Mouse (Mus musculus): ENCODE measurements around the gene Gm17651. TPM values are rescaled to one million over a fixed set of nuclear protein-coding genes. Genes with fewer than 3 reads are reported as not detected.
A peak's percentile ranks its signal among the peaks of the same experiment; 100 is the strongest.

Gm17651 gene
- total RNA-seq, 2 experiments from 2014 or later, result not detected

DNA sequence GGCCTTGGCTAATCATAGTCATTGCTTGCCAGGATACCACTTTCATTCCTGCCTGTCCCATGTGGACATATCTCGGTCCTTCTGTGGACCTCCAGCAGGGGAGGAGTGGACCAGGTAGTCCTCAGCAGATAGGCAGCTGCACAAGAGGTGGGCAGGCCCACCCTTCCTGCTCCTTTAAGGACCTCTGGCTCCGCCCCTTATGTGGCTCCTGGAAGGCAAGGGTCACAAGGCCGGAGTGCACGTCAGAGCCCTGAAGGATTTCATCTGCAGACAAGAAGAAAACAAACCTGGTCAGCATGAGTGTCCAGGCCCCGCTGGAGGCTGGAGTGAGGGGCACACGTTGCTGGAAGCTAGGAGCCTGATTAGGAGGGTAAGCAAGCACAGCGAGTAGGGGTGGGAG, 16.1 kb upstream of the Gm17651 start:
- no peak for TF ChIP-seq CTCF (IDR thresholded peaks at IDR 0.05)
- Histone ChIP-seq H3K27ac (no peak overlapping the region), H3K4me3 (no peak overlapping the region)
- DNase-seq, result no peak
- intact Hi-C loops (cut with DNase I), result no loop called here

DNA sequence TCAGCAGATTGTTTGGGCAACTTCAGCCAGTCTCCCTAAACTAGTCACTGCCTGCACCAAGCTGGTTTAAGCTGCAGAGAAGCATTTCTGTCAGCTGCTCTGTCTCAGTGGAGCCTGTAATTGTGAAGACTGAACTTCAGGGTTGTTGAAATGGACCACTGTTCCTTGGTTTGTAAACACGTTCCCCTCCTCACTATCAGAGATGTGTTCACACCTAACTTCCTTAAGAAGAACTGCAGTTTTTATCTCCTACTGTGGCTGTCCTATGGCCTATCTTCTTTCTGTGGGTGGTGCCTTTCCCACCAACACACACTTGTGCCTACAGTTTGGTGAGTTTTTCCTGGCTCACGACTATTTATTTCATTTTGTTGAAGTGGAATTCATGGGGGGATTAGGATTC, 14.8 kb upstream of the Gm17651 start:
- no peak for DNase-seq
- H3K27ac ChIP-seq, result no peak overlapping the region
- no peak for TF ChIP-seq CTCF (IDR thresholded peaks at IDR 0.05)
- intact Hi-C loops (cut with DNase I), result no loop called here
- H3K4me3 ChIP-seq, result no peak overlapping the region

DNA sequence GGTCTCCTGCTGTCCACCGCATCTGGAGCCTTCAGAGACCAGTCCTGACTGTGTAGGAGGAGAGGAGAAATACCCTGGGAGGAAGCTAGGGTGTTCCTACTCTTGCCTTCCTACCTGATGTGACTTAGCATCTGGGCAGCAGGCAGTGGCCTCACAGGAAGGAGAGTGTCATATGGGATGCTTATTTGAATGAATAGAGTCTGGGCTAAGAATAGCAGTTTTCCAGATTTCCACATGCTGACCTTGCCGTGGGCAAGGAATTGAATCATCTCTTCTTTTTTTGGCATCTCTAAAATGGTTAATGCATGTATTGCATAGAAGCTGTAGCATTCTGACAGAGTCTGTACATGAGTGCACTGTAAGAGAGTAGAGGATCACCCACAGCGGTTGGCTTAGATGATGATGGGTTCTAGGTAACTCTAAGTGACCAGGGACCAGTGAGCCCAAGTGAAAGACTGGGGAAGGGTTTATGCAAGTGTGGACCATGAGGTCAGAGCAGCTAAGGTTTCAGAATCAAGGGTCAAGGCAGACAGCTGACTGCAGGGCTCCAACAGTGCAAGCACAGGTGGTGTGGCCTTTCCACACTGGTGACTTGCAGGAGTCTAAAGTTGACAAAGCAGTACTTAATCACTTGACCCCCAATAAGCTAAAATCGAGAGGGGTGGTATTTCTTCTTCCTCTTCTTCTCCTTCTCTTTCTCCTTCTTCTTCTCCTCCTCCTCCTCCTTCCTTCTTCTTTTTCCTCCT, 12.1 kb upstream of the Gm17651 start:
- no peak for TF ChIP-seq CTCF (IDR thresholded peaks at IDR 0.05)
- intact Hi-C loops (cut with DNase I), result no loop called here
- H3K4me3 ChIP-seq, result no peak overlapping the region
- no peak for DNase-seq
- H3K27ac ChIP-seq, result no peak overlapping the region

DNA sequence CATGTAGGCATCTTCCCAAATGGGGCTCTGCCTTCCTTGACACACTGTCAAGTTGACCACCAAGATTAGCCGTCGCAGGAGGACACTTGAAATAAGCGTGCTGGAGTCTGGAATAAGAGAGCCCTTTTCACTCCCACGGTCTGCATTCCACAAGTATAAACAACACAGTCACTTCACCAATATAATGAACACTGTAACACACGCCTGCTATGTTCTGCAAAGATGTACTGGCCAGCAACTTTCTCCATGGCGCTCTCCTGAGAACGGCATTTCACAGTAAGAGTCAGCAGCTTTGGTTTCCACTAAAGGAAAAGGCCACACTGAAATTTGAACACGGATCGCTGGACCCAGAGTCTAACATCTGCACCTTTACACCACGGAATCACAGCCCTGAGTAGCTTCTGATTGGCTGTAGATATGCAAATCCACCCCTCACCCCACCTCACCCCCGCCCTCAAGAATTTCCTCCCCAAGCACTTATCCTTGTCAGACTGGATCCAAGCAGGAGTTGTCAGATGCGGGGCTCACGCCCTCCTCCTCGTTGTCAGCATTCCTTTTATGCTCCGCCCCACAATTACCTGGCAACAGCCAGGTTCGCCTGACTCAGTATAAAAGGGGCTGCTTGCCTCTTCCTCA, 9.2 kb upstream of the Gm17651 start:
- H3K27ac ChIP-seq, result no peak overlapping the region
- DNase-seq, result no peak
- TF ChIP-seq CTCF (IDR thresholded peaks at IDR 0.05), result no peak
- no peak overlapping the region for H3K4me3 ChIP-seq
- intact Hi-C loops (cut with DNase I), result no loop called here

DNA sequence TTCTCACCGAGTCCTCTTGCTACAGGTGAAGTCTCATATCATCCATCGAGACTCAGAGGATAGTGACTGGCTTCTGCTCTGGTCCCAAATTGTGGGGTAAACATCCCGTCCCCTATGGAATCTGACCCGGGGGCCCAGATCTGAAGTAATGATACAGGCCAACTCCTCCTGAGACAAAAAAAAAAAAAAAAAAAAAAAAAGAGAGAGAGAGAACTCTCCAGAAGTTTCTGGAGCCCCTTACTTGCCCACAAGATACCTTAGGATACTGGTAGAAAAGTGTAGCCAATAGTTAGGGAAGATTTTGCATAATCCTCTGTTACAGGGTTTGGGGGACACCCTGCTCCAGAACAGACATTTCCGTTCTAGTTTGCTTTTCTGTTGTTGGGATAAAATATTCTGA, 8.1 kb upstream of the Gm17651 start:
- no peak for DNase-seq
- intact Hi-C loops (cut with DNase I), result no loop called here
- no peak overlapping the region for H3K27ac ChIP-seq
- no peak for TF ChIP-seq CTCF (IDR thresholded peaks at IDR 0.05)
- H3K4me3 ChIP-seq, result peak overlapping the region; percentile 71

DNA sequence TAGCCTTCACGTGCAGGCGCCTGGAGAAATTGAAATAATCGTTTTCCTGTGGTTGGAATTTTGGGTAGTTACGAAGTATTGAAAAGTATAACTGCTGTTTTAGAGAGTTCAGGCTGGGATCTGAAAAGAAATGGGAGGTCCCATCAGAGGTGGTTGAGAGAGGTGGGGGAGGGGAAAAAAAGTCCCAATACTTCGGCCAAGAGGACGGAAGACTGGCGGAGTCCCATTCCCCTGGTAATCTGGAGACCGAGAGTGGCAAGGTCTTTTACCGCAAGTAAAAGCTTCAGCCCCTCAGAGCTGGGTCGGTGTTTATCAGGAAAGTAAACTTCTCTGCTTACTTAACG, 7.6 kb upstream of the Gm17651 start:
- H3K27ac ChIP-seq, result peak overlapping the region; percentile 59; the same call in 1 of the 2 replicates
- H3K4me3 ChIP-seq, result peak overlapping the region; percentile 71

DNA sequence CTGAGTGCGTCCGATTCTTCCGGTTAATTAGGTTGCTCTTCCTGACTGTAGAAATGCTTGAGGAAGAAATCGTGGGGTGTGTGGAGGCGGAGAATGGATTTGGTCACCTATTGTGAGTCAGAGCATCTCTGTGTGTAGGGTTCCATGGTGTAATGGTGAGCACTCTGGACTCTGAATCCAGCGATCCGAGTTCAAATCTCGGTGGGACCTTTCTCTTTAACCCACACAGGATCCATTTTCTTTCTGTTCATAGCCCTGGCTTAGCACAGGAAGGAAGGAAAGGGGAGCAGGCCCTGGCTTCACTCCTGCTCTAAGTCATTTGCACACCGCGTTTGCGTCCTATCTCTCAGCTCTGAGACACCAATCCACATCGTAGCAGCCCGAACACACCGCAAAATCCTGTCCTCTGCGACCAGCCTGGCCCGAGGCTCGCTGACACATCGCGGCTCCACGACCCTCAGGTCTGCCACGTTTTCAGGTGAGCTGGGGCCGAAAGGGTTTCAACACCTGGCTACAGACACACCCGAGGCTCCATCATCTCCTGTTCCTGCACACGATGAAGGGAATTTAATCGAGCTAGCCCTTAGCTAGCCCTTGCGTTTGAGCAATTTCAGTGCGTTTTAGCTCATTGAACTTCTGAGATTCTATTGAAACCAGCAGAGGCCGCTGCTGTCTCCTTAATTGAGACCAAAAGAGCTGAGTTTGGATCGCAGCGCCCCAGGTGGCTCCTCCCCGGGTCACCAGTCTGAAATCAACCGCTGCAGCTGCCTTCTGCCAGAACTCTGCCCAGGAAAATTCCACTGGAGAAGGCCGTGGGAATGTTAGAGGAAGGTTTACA, 7.0 kb upstream of the Gm17651 start:
- peak overlapping the region; percentile 59 for H3K27ac ChIP-seq
- peak; percentile 69 for TF ChIP-seq CTCF (IDR thresholded peaks at IDR 0.05)
- DNase-seq, result peak; percentile 74
- peak overlapping the region; percentile 71 for H3K4me3 ChIP-seq
- intact Hi-C loops (cut with DNase I), result loop anchor here (2.0 kb wide), 1 partner anchor 197 kb away; no protein-coding TSS in a partner anchor

More for the DNA sequence above, 7.6 kb upstream of the Gm17651 start:
- intact Hi-C loops (cut with DNase I), result no loop called here
- no peak for TF ChIP-seq CTCF (IDR thresholded peaks at IDR 0.05)
- DNase-seq, result no peak

DNA sequence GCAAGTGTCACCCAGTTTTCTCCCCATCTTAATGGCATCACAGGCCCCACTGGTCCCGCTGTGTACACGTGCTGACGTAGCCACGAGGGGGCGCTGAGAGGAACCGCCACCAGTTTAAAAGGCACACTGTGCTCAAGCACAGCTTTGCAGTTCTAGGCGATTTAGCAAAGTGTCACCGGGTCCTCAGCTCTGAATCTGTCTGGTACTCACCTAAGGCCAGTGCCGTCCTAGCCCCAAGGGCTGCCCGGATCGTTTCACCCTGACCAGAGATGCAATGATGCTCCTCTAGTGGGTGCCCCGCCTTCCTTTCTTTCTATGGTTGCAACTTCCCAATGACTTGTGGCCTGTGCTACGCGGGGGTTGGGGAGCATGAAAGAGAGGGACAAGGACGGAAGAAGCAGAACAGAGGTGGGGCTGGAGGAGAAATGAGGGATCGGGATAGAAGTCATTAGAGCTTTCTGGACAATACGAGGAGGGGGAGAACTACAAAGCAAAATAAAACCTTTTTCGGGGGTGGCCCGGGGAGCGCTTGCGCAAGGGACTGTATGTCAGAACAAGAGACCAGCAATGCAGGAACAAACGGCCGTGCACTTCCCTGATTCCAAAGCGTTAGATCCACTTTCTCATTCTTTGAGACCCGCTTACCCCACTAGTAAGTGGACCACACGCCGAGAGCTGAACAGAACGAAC, 6.3 kb upstream of the Gm17651 start:
- peak; percentile 85 for DNase-seq
- peak overlapping the region; percentile 71 for H3K4me3 ChIP-seq
- intact Hi-C loops (cut with DNase I), result loop anchor here (2.0 kb wide), 1 partner anchor 198 kb away; no protein-coding TSS in a partner anchor
- peak overlapping the region; percentile 59 for H3K27ac ChIP-seq
- peak; percentile 87 for TF ChIP-seq CTCF (IDR thresholded peaks at IDR 0.05)

DNA sequence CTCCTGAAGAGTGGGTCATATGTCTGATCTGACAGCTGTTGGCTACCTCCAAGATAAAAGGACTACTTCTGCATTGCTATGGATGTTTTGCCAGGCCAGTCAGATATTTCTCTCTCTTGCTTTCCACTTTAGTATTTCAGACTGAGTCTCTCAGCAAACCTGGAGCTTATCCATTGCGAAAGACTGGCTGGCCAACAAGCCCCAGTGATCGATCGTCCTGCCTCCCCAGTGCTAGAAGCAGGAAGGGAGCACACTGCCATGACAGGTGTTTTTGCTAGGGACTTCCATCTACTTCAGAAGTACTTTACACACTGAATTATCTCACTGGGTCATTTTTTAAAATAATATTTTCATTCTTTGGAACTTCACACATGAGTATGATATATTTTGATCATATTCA, 3.9 kb upstream of the Gm17651 start:
- H3K27ac ChIP-seq, result no peak overlapping the region
- peak; percentile 2 for DNase-seq
- intact Hi-C loops (cut with DNase I), result no loop called here
- TF ChIP-seq CTCF (IDR thresholded peaks at IDR 0.05), result no peak
- no peak overlapping the region for H3K4me3 ChIP-seq

DNA sequence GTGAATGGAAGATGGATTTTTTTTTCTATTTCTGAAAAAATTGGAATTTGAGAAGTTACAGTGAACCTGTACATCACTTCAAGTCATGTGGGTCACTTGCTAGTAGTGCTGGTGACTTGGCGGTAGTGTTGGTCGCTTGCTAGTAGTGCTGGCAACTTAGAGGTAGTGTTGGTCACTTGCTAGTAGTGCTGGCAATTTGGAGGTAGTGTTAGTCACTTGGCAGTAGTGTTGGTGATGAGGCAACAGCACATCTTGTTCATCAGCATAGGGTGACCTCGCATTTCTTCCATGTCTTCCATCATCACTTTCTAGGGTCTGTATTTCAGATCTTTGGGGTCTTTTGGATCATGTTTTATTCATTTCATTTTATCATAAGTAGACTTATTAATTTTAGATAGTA, 1.6 kb upstream of the Gm17651 start:
- TF ChIP-seq CTCF (IDR thresholded peaks at IDR 0.05), result no peak
- Histone ChIP-seq H3K27ac (no peak overlapping the region), H3K4me3 (no peak overlapping the region)
- intact Hi-C loops (cut with DNase I), result no loop called here
- no peak for DNase-seq

DNA sequence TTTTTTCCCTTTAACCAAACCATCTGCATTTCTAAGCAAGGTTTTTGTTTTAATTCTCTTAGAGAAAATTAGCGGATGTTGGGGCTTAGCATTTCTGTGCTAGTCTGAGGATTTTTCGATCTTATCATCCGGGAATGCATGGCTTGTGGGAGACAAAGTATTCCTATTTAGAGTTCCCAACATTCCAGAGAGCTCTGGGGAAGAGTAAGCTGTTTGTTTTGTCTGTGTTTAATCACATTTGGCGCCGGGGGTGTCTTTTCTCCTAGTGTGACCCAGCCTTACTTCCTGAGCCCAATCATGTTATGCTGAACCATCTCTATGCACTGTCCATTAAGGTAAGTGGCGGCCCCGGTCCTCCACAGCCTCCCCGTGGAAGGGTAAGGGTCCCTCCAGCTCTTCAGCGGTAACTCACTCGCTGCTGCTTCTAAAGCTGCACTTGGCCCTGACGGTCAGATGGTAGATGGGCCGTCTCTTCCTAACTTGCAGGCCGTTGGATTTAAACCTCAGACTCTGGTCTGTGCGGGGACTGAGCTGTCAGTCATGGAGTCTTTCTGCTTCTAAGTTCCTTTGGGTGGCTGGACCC, 7.3 kb downstream of the Gm17651 start:
- intact Hi-C loops (cut with DNase I), result no loop called here
- DNase-seq, result no peak
- H3K4me3 ChIP-seq, result no peak overlapping the region
- TF ChIP-seq CTCF (IDR thresholded peaks at IDR 0.05), result no peak
- no peak overlapping the region for H3K27ac ChIP-seq

DNA sequence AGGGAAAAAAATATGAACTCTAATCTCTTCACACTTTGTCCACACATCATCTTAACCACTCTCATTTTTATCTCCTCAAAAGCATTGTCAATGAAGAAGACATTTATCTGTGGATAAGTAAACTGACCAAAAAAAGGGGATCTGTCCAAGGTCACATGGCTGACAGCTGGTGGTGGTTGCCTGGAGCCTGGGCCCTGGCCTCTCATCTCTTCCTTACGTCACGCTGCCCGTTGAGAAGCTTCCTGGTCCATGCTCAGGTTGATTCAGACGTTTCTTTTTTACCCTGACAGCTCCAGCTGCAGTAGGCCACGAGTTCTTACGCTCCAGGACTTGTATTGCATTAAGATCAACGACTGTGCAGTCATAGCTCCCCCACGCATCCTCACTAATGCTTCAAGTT, 8.3 kb downstream of the Gm17651 start:
- no peak overlapping the region for H3K27ac ChIP-seq
- DNase-seq, result no peak
- H3K4me3 ChIP-seq, result no peak overlapping the region
- intact Hi-C loops (cut with DNase I), result no loop called here
- no peak for TF ChIP-seq CTCF (IDR thresholded peaks at IDR 0.05)

All from gastrocnemius, adult 2 months (tissue).